Mouse (Mus musculus) lung, postnatal 0 days (tissue): ENCODE measurements around the gene Olfr60. TPM values are rescaled to one million over a fixed set of nuclear protein-coding genes. Genes with fewer than 3 reads are reported as not detected.

Experiments used
- ATAC-seq: fragments of 200-750 bp; cut with Nextera tagmentation; 2 replicates; pipeline ENCODE4 v1.8.0; 2017; ENCODE audit warnings: moderate library complexity
- DNase-seq: peaks from one replicate; pipeline ENCODE4 v3.0.0-alpha.2; 2016; ENCODE audit warnings: low spot score
- H3K27ac ChIP-seq: fragments of 300-500 bp; sonication (generic); 2 replicates; pipeline ENCODE4 v1.5.1; 2014; ENCODE audit warnings: antibody characterized with exemption, mild to moderate bottlenecking, low read length, mixed read lengths
- H3K27me3 ChIP-seq: fragments of 300-500 bp; sonication (generic); replicated peaks from 2 replicates; pipeline ENCODE4 v1.6.1; 2014; ENCODE audit warnings: low read length, mixed read lengths; ENCODE audit not compliant: insufficient read depth
- H3K36me3 ChIP-seq: fragments of 300-500 bp; sonication (generic); 2 replicates; pipeline ENCODE4 v1.6.1; 2014; ENCODE audit warnings: low read length, mixed read lengths; ENCODE audit not compliant: insufficient read depth
- H3K4me1 ChIP-seq: fragments of 300-500 bp; sonication (generic); 2 replicates; pipeline ENCODE4 v1.6.1; 2014; ENCODE audit warnings: antibody characterized with exemption, low read depth, low read length, mixed read lengths; ENCODE audit not compliant: insufficient read depth
- H3K4me2 ChIP-seq: fragments of 300-500 bp; sonication (generic); replicated peaks from 2 replicates; pipeline ENCODE4 v1.6.1; 2014; ENCODE audit warnings: low read depth, mild to moderate bottlenecking, low read length, moderate library complexity, mixed read lengths
- H3K4me3 ChIP-seq: fragments of 300-500 bp; sonication (generic); 2 replicates; pipeline ENCODE4 v1.5.1; 2014; ENCODE audit warnings: low read depth, low read length
- H3K9ac ChIP-seq: fragments of 300-500 bp; sonication (generic); replicated peaks from 2 replicates; pipeline ENCODE4 v1.6.1; 2014; ENCODE audit warnings: low read depth, mild to moderate bottlenecking
- H3K9me3 ChIP-seq: fragments of 300-500 bp; sonication (generic); 2 replicates; pipeline ENCODE4 v1.6.1; 2016; ENCODE audit warnings: low read length, mixed read lengths
- CTCF ChIP-seq: IDR thresholded peaks from 2 replicates; pipeline ENCODE4 v1.5.1; 2016; ENCODE audit warnings: antibody characterized with exemption, mild to moderate bottlenecking
- EP300 ChIP-seq: IDR thresholded peaks from 2 replicates; pipeline ENCODE4 v1.6.1; 2016; ENCODE audit warnings: antibody characterized with exemption, mild to moderate bottlenecking, control low read depth
- WGBS: fragments of 180-500 bp; shearing (Covaris S2); extraction: QIAGEN DNeasy Blood & Tissue Kit; methylation state at CpG from one replicate; pipeline ENCODE4 v1.1.7; 2014; 5-methylcytosine and 5-hydroxymethylcytosine counted together
- polyA plus RNA-seq: library from polyadenylated mRNA; unstranded; fragments of >200 nt; fragmentation: Nextera tagmentation; extraction: Ambion mirVana; gene quantifications from 2 replicates; pipeline ENCODE4 v1.2.1, GENCODE M21; 2015

Gene Olfr60
- polyA plus RNA-seq: not detected in 2 replicates

DNA sequence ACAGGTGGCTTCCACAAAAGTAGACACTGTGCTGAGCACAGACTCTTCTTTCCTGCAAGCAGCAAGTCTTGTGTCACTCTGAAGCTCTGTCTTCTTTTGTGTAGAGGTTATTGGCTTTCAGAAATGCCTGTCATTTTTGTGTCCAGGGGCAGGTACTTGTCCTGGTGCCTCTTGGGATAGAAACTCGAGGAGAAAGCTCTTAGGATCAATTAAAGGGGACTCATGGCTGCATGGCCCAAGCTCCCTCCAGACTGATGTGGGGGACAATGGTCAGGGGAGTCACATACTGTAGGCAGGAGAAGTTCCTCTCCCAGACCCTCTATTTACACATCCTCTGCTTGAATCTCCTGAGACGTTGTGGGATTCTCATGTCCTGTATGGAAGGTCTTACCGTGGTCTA is at the start of gene Olfr60:
Gene Olfr60, minus strand, starts transcription at position 101 of the 400 bp plus-strand sequence.
- Histone ChIP-seq H3K36me3 (no peaks in the 10 kb centered on the region), H3K4me1 (no peaks in the 10 kb centered on the region), H3K9ac (no peak within 1 kb of the TSS), H3K4me3 (no peak within 1 kb of the TSS), H3K4me2 (no peak within 1 kb of the TSS), H3K27me3 (no peaks in the 10 kb centered on the region), H3K27ac (no peak within 1 kb of the TSS), H3K9me3 (no peaks in the 10 kb centered on the region)
- no peak for ATAC-seq
- DNase-seq: no peak
- WGBS: 59% methylated on average over 3 of the region's 3 CpGs
- TF ChIP-seq EP300: no peak
- TF ChIP-seq CTCF: no peak

DNA sequence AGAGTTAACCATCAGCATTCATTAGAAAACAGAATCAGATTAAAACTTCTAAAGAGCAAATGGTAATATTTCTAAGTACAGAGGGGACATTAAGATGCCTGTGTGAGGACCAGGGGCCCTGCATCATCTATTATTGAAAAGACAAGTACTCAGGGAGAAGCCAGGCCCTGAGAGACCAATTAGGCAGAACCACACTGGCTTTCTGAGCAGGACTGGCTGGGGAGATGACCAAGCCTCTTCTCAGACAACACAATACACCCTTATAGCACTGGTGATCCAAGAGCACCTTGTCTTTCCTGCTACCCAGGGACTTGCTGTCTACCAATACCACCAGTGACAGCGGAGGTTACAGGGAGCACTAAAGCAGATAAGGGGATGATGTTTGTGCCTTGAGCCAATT is 41.3 kb upstream of the Olfr60 start, which contains the start of gene Olfr531:
Gene Olfr531, minus strand, starts transcription at position 101 of the 400 bp plus-strand sequence.
- no peak for ATAC-seq
- H3K27ac ChIP-seq: no peak within 1 kb of the TSS

DNA sequence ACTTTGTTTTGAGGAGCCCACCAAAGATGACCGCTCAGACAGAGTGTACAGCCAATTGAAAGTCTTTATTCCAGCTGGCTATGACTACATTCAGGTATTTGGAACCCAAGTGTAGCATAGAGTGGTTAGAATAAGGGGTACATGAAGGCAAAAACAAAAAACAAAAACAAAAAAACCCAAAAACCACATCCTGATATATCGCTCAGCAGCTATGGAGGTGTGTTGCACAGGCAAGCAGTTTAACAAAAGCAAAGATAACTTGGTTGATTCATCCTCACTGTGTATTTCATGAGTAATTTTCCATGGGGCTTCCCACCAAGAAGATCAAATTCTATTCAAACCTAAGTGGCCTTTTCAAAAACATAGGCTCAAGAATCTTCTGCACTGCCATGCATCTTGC is 15.4 kb upstream of the Olfr60 start:
- ATAC-seq (no peak), DNase-seq (no peak)

More for the DNA sequence above, 41.3 kb upstream of the Olfr60 start, which contains the start of gene Olfr531:
- 50% methylated on average over 1 of the region's 1 CpGs for WGBS
- no peak for TF ChIP-seq EP300
- no peak for TF ChIP-seq CTCF
- Histone ChIP-seq H3K9ac (no peak within 1 kb of the TSS), H3K4me2 (no peak within 1 kb of the TSS), H3K36me3 (no peaks in the 10 kb centered on the region), H3K4me1 (no peaks in the 10 kb centered on the region), H3K27me3 (no peaks in the 10 kb centered on the region), H3K9me3 (no peaks in the 10 kb centered on the region), H3K4me3 (no peak within 1 kb of the TSS)
- DNase-seq: no peak

DNA sequence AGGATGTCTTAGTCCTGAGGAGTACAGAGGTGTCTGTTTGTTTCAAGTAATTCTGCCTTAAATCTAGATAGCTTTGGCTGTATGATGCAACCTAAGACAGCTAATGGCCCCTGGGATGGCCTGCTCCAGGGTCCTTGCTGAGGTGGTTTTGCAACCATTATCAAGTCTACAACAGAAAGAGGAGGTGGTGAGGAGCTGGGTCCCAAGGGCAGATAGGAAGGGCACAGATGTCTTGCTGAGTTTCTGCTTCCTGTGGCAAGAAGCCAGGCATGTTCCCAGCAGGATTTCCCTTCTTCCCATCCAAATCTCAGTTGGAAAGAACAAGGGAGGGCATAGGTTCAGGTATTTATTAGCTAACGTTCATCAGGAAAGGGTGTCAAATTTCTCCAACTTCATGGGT is 14.8 kb upstream of the Olfr60 start, which contains the start of gene Olfr530:
Gene Olfr530, minus strand, starts transcription at position 101 of the 400 bp plus-strand sequence.
- no peak within 1 kb of the TSS for H3K27ac ChIP-seq
- WGBS: 33% methylated on average over 1 of the region's 1 CpGs
- no peaks in the 10 kb centered on the region for H3K36me3 ChIP-seq
- ATAC-seq (no peak), DNase-seq (no peak)
- TF ChIP-seq EP300: no peak
- TF ChIP-seq CTCF: no peak
- H3K4me2 ChIP-seq: no peak within 1 kb of the TSS
- no peak within 1 kb of the TSS for H3K9ac ChIP-seq
- H3K27me3 ChIP-seq: no peaks in the 10 kb centered on the region
- H3K9me3 ChIP-seq: no peaks in the 10 kb centered on the region
- no peak within 1 kb of the TSS for H3K4me3 ChIP-seq
- H3K4me1 ChIP-seq: no peaks in the 10 kb centered on the region

More for the DNA sequence above, 15.4 kb upstream of the Olfr60 start:
- no peaks in the 10 kb centered on the region for H3K27me3 ChIP-seq
- H3K9me3 ChIP-seq: no peaks in the 10 kb centered on the region
- no peaks in the 10 kb centered on the region for H3K4me1 ChIP-seq
- TF ChIP-seq CTCF: no peak
- TF ChIP-seq EP300: no peak
- H3K9ac ChIP-seq: no peak overlapping the region
- no peak overlapping the region for H3K4me2 ChIP-seq
- H3K27ac ChIP-seq: no peak overlapping the region
- 88% methylated on average over 2 of the region's 2 CpGs for WGBS
- no peaks in the 10 kb centered on the region for H3K36me3 ChIP-seq
- H3K4me3 ChIP-seq: no peak overlapping the region

DNA sequence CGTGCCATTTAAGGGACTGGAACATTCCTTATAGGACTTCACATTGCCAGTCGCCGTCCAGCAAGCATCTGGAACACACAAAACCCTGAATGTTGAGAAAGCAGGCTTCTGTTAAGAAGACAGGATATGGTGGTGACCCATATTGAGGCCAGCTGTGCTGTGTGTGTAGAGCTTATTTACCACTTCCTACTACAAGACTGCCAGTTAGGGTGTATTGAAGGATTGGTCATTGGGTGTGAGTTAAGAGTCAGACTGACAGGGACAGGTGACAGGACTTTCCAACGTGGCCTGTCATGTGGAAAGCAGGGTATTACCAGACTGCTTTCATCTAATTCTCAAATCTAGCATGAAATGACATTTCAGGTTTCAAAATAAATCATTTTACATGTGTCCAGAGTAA is 12.8 kb upstream of the Olfr60 start:
- no peak for ATAC-seq

DNA sequence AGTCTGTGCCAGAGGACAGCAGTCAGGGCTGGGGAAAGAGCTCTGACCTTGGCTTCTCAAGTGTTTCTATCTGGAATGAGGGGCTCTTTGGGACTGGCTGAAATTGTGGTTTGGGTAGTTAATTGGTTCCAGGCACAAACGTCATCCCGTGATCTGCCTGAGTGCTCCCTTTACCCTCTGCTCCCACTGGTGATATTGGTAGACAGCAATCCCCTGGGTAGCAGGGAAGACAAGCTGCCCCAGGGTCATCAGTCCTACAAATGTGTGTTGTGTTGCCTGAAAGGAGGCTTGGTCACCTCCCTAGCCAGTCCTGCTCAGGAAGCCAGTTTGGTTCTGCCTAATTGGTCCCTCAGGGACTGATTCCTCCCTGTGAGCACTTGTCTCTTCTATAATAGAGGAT is 27.8 kb downstream of the Olfr60 start, which contains the start of gene Olfr527:
Gene Olfr527, plus strand, starts transcription at position 301 of the 400 bp plus-strand sequence.
- H3K36me3 ChIP-seq: no peaks in the 10 kb centered on the region
- DNase-seq: no peak
- no peak for ATAC-seq
- no peaks in the 10 kb centered on the region for H3K27me3 ChIP-seq
- 89% methylated on average over 2 of the region's 2 CpGs for WGBS
- no peak within 1 kb of the TSS for H3K9ac ChIP-seq
- TF ChIP-seq CTCF: no peak
- no peak for TF ChIP-seq EP300
- no peak within 1 kb of the TSS for H3K27ac ChIP-seq
- H3K9me3 ChIP-seq: no peaks in the 10 kb centered on the region
- no peak within 1 kb of the TSS for H3K4me3 ChIP-seq
- no peaks in the 10 kb centered on the region for H3K4me1 ChIP-seq
- H3K4me2 ChIP-seq: no peak within 1 kb of the TSS

More for the DNA sequence above, 12.8 kb upstream of the Olfr60 start:
- Histone ChIP-seq H3K4me1 (no peaks in the 10 kb centered on the region), H3K9me3 (no peaks in the 10 kb centered on the region), H3K4me3 (no peak overlapping the region), H3K9ac (no peak overlapping the region), H3K36me3 (no peaks in the 10 kb centered on the region), H3K4me2 (no peak overlapping the region), H3K27ac (no peak overlapping the region), H3K27me3 (no peaks in the 10 kb centered on the region)
- TF ChIP-seq CTCF: no peak
- no peak for TF ChIP-seq EP300
- no peak for DNase-seq
- 56% methylated on average over 4 of the region's 4 CpGs for WGBS
